Mouse (Mus musculus) cerebellum, adult 11-12 months (tissue): ENCODE data around the gene Cep44.

Experiments
- DNase-seq: peaks from one replicate; pipeline ENCODE4 v3.0.0; 2022

Cep44 gene

DNA sequence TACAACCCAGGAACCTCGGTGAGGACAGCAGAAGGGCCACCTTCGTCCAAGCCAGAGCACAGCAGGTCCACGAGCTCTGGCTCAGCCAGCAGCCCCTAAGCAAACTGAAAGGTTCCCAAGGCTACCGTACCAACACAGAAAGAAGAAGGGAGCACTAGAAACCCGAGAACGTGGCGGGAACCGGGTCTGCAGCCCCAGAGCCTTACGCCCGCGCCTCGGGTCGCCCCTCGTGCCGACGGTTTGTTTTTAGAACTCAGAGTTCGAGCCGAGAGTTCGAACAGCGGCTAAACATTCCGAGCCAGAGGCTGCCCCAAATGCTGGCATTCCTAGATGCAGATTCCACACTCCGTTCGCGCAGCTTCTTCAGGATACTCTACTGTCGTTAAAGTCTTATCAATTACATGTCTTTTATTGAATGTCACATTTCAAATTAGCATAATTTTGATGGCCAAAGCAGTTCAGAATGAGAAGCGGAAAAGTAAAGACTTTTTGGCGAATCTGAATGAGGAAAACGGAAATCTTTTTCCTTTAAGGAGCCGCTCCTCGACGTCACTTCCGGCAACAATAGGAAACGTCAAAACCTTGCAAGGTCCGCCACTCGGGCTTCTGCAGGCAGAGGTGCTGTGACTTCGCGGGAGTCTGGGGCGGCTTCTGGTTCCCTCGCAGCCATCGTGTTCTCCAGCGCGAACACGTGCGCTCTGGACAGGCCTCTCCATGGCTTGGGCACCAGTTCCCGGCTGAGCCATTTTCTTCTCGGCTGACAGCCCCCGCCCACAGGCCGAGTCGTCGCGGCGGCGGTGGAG lies at the start of gene Cep44, which contains the start of gene Fbxo8:
Gene Cep44 (minus strand): TSS at position 490 of the 803 bp plus-strand sequence.
Gene Fbxo8 (plus strand): TSS at position 533 of the 803 bp plus-strand sequence.
- peak; percentile 82 for DNase-seq

GRCm38 (mm10) chr8:56591502-56591901 lies 40.7 kb upstream of the Cep44 start:
- DNase-seq: no peak

DNA sequence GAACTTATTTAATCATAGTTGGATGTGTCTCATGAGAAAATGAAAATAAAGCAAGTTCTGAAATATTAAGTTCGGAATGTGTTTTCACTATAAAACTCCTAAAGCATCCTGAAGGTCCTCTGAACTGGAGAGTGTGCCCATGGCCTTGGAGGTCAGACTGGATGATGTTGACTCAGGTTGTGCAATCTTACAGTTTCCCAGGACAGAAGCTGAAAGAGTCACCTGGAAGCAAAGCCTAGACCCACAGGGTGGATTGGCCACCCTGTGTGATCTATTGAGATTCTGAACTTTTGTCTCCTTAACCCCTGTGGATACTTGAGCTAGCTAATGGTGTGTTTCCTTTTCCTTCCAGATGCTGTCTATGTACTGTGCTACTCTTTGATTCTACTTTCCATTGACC lies 40.2 kb upstream of the Cep44 start:
- DNase-seq: no peak

GRCm38 (mm10) chr8:56589004-56589403 lies 38.2 kb upstream of the Cep44 start:
- DNase-seq: no peak

- no peak for DNase-seq
Observed at GRCm38 (mm10) chr8:56582841-56583240, 32.0 kb upstream of the Cep44 start.

- no peak for DNase-seq
Observed at GRCm38 (mm10) chr8:56580918-56581317, 30.1 kb upstream of the Cep44 start.

GRCm38 (mm10) chr8:56566856-56567255 lies 16.0 kb upstream of the Cep44 start:
- no peak for DNase-seq

GRCm38 (mm10) chr8:56564399-56565047 lies 13.7 kb upstream of the Cep44 start:
- DNase-seq: peak; percentile 45

- DNase-seq: no peak
Observed at GRCm38 (mm10) chr8:56552551-56553103, 1.8 kb upstream of the Cep44 start.

GRCm38 (mm10) chr8:56552045-56552444 lies 1.2 kb upstream of the Cep44 start:
- DNase-seq: no peak

DNA sequence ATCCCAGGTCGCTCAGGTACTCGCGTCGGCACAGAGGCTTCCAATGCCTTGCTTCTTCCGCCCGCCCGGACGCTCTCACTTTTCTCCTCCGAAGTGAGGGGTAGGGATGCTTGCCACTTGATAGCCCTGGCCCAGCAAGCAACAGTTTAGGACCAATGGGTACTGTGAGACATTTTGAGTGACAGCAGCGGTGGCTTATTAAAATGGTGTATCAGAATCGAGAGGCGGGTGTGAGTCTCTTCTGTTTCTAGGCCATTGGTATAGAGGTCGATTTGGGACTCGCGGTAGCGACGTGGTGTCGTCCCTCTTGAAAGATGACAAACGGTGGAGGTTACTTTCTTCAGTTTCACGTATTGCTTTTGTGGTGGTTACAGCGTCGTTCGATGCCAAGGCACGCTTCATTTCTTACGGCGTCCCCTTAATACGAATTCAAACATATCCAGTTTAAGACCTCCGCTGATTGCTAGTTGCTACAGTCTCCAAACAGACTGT lies 560 bp upstream of the Cep44 start:
- peak; percentile 88 for DNase-seq

DNA sequence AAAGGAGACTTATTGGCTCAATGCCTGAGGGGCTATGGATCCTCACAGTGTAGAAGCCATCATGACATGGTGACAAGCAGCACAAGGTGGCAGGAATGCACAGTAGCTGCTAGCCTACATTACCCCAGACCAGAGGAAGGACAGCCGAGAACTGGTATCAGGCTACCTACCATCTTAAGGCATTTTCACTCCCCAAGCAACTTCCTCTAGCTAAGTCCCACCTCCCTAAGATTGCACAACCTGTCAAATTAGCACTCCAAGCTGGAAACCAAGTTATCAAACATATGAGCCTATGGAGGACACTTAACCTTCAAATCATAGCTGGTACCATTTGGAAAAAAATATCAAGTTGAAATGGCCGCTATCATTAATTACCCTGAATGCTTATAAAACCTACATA lies 3.0 kb downstream of the Cep44 start:
- DNase-seq: no peak

- no peak for DNase-seq
Observed at GRCm38 (mm10) chr8:56540706-56541105, 10.1 kb downstream of the Cep44 start.

- no peak for DNase-seq
Observed at GRCm38 (mm10) chr8:56530359-56530758, 20.5 kb downstream of the Cep44 start.

DNA sequence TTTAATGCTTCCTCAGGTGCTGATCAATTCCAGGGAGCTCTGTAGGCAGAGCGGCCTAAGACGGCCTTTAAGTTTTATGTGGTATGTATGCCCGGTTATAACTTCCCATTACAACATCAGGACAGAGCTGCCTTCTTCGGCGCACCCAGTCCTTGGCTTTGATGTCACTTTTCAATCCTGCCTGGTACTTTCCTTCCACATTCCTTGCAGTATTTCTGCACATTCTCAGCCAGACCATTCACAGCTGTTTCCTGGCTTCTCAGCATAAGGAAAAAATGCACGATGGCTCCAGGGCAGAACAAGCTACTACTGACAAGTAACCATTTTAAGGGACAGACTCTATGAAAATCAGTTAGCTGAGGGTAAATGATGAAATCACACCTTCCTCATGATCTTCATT lies 22.0 kb downstream of the Cep44 start:
- no peak for DNase-seq

GRCm38 (mm10) chr8:56521051-56521450 lies 29.8 kb downstream of the Cep44 start:
- DNase-seq: no peak

GRCm38 (mm10) chr8:56520249-56520648 lies 30.6 kb downstream of the Cep44 start:
- no peak for DNase-seq

GRCm38 (mm10) chr8:56518848-56519247 lies 32.0 kb downstream of the Cep44 start:
- DNase-seq: no peak

- DNase-seq: no peak
Observed at GRCm38 (mm10) chr8:56508952-56509479, 41.8 kb downstream of the Cep44 start.

DNA sequence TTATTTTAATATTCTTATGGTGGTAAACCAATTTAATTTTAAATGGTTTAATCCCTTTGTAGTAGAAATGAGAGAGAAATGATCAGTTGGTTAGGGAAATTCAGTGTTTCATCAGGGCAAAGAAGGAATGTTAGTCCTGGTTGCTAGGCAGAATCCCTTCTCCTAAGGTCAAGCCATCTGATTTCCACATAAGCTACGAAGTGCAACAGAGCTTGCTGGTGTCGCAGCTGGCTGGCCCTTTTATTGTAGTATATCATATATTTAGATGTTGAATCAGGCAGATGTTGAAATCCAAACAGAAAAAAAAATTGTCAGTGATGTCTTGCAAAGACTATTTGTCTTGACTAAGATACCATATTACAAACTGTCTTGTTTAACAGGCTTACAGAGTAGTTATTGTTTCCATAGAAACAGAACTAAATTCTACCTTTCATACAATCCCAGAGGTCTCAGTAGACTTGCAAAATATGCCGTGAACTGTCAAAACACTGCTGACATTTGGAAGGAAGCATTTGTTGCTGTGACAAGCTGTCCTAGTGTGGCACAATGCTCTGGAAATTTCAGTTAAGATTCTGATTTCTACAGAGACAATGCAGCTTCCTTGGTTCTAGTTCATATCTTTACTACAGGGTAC lies 42.4 kb downstream of the Cep44 start:
- DNase-seq: no peak

GRCm38 (mm10) chr8:56501911-56502310 lies 48.9 kb downstream of the Cep44 start:
- DNase-seq: no peak

DNA sequence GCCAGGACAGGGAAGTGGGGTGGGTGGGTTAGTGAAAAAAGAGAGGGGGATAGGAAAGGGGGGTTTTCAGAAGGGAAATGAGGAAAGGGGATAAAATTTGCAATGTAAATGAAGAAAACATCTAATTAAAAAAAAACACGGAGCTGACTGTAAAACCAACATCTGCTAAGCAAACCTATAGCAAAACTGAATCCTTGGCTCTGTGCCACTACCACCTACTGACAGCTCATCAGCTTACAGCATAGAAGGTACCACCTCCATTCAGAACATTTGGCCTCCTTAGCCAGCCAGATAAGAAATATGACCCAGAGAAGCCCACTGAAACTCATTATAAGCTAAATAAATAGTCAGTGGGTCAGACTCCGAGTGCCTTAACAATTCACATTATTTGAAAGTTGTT lies 61.4 kb downstream of the Cep44 start:
- no peak for DNase-seq

GRCm38 (mm10) chr8:56486006-56486405 lies 64.8 kb downstream of the Cep44 start:
- no peak for DNase-seq
